Mouse (Mus musculus): Measurements from ENCODE around the gene Ehbp1. TPM values are rescaled to one million over a fixed set of nuclear protein-coding genes. Genes with fewer than 3 reads are reported as not detected.

Ehbp1 gene
- 18.8 and 20.1 TPM in 2 replicates for polyA plus RNA-seq (2015; fragmentation: Nextera tagmentation; extraction: Ambion mirVana)

DNA sequence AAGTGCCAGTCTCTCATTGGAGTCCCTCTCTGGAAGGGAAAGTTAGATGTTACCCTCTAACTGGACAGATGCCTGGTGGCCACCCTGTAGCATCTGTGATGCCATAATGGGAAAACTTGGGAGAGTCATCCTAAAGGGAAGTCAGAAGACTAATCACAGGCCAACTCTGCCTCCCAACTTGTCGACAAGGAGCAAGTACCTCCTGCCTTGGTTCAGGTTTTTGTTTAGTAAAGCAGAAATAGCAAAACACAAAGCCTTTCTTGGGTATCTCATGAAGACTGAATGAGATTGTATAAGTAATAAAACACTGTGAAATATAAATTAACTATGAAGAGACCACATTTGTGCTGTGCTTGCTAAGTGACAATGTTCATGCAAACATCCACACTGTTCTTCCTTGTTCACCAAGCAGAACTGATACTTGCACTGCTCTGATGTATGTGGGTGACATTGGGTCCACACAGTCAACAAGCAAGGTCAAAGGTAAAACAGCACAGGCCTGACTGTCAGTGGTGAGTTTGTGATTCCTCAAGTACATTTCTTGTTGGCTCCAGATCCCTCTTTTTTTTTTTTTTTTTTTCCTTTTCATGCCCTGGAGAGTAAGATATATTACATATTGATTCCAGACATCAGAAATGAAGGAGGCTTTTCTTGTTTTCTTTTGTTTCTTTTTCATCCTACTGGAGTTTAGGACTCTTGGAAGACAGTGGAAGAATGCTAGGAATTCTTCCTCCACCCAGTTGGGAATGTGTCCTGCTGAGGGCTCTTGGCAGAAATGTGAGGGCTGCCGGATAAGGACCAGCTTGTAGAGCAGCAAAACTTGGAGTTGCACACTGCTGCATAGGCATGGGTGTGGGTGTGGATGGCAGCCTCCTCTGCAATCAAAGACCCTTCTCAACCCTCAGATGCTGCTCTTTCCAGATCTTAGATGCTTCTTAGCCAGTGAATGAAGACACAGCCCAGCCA lies at the start of gene Ehbp1:
Ehbp1 (minus strand) TSS at position 51 of the 966 bp plus-strand sequence.
- H3K9ac ChIP-seq: no peak within 1 kb of the TSS
- no peak for ATAC-seq (ENCODE audit: low FRiP score, low read depth)
- H3K36me3 ChIP-seq: no peaks in the 10 kb centered on the region
- WGBS: 61% methylated on average over 2 of the region's 2 CpGs
- no peaks in the 10 kb centered on the region for H3K9me3 ChIP-seq
- no peaks in the 10 kb centered on the region for H3K27me3 ChIP-seq
- H3K4me3 ChIP-seq: no peak within 1 kb of the TSS
- no peak within 1 kb of the TSS for H3K4me2 ChIP-seq
- peaks cover 6% of the 10 kb centered on the region for H3K4me1 ChIP-seq (replicated peaks)
- H3K27ac ChIP-seq (replicated peaks): no peak within 1 kb of the TSS

DNA sequence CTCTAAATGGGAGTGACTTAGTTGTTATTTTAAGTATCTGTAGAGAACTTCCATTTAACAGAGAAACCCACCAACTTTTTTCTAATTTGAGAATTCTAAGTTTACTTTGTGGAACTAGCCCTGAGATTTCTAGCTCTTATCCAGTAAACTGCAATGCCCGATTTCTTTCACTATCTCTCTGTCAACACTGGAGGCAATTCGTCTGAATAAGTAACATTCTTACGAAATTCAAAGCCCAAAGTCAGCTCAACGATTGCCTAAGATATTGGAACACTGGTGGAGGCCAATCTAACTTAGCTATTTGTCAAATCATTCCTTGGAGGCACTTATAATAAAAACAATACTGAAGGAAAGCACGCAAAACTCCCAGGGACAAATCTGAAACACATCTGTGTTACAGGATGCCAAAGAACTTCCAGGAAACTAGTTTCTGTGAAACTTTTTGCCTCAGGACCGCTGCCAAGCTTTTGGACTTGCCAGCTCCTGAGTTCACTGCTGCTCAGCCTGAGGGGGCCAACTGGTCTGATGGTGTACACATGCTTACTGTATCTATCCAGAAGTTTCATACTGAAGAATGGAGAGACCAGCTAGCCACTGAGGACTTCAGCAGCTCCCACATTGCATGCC lies 45.5 kb upstream of the Ehbp1 start:
- Histone ChIP-seq H3K4me3 (no peak overlapping the region), H3K4me2 (no peak overlapping the region), H3K27me3 (no peaks in the 10 kb centered on the region), H3K27ac (replicated peaks) (no peak overlapping the region), H3K9ac (no peak overlapping the region), H3K4me1 (replicated peaks) (no peaks in the 10 kb centered on the region), H3K36me3 (no peaks in the 10 kb centered on the region), H3K9me3 (no peaks in the 10 kb centered on the region)
- ATAC-seq (ENCODE audit: low FRiP score, low read depth): no peak
- WGBS: 89% methylated on average over 6 of the region's 6 CpGs

DNA sequence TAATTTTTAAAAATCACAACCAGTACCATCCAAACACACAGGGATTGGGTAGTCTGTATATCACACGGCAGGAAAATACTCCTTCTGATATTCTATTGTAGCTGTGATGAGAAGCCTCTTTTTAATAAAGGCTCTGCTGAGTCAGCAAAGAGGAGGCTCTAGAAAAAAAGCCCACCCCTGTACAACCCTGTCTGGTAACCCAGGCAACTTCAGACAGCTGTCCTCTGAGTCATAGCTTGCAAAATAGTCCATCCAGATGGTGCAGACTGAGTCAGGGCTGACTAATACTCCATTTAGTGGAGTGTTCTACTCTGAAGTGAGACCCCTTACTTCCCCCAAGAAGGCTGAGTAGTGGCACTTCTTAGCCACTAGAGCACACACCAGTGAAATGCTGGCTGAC lies 41.4 kb upstream of the Ehbp1 start:
- Histone ChIP-seq H3K27ac (replicated peaks) (no peak overlapping the region), H3K9ac (no peak overlapping the region), H3K27me3 (no peaks in the 10 kb centered on the region), H3K4me1 (replicated peaks) (no peaks in the 10 kb centered on the region), H3K9me3 (no peaks in the 10 kb centered on the region), H3K36me3 (no peaks in the 10 kb centered on the region), H3K4me3 (no peak overlapping the region), H3K4me2 (no peak overlapping the region)
- no peak for ATAC-seq (ENCODE audit: low FRiP score, low read depth)
- 86% methylated on average over 1 of the region's 1 CpGs for WGBS

DNA sequence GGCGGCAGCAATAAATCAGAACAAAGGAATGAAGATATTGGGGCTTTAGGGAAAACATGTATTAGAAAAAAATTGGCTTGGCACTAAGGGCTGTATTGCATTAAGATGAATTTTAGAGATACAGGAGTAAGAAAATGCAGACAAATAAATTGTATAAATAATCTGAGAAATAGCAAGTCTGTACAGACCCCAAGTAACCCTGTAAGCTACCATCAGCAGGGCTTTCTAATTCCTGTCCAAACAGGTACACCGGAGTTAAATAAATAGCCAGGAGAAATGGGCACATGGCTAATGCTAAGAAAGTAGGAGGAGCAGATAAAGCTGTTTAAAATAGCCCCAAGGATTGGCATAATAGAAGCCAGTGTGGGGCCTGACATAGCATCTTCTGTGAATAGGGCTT lies 32.7 kb upstream of the Ehbp1 start:
- 82% methylated on average over 2 of the region's 2 CpGs for WGBS
- no peaks in the 10 kb centered on the region for H3K4me1 ChIP-seq (replicated peaks)
- H3K4me2 ChIP-seq: no peak overlapping the region
- no peaks in the 10 kb centered on the region for H3K9me3 ChIP-seq
- no peak overlapping the region for H3K4me3 ChIP-seq
- H3K27me3 ChIP-seq: no peaks in the 10 kb centered on the region
- ATAC-seq (ENCODE audit: low FRiP score, low read depth): no peak
- no peak overlapping the region for H3K27ac ChIP-seq (replicated peaks)
- no peaks in the 10 kb centered on the region for H3K36me3 ChIP-seq
- no peak overlapping the region for H3K9ac ChIP-seq

DNA sequence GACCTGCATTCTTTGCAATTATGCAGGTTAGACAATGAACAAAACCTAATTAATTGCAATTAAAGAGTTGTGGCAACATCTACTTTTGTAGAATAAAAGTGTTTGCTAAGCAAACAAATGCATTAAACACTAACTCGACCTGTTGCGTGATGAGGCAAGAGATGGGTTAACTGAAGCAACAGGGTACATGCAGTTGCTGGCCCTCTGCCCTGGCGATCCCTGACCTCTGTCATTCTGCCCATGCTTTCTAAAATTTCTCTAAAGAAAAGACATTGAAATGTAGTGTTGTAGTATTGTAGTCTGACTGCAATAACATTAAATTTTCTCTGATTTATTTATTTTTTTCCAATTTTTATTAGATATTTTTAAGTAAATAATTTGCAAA lies 31.2 kb upstream of the Ehbp1 start:
- Histone ChIP-seq H3K4me3 (no peak overlapping the region), H3K9ac (no peak overlapping the region), H3K4me1 (replicated peaks) (no peaks in the 10 kb centered on the region), H3K4me2 (no peak overlapping the region), H3K27ac (replicated peaks) (no peak overlapping the region), H3K9me3 (no peaks in the 10 kb centered on the region), H3K36me3 (no peaks in the 10 kb centered on the region), H3K27me3 (no peaks in the 10 kb centered on the region)
- WGBS: 77% methylated on average over 3 of the region's 3 CpGs
- no peak for ATAC-seq (ENCODE audit: low FRiP score, low read depth)

DNA sequence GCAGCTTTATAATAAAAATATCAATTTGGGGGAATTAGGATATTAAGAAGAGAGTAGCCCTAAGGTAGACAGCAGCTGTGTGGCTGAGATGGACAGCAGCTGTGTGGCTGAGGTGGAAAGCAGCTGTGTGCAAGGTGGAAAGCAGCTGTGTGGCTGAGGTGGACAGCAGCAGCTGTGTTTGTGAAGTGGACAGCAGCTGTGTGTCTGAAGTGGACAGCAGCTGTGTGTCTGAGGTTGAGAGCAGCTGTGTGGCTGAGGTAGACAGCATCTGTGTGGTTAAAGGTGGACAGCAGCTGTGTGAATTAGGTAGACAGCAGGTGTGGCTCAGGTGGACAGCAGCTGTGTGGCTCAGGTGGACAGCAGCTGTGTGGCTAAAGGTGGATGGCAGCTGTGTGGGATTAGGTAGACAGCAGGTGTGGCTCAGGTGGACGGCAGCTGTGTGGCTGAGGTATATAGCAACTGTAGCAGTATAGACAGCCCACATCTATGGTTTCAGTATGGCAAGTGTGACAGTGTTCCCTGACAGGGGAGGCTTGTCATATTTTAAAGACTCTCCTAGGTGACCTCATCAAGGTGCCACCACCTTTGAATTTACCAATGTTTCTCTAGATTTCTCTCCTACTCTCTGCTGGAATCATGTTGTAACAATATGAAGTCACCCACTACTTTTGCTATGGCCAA lies 30.7 kb upstream of the Ehbp1 start:
- Histone ChIP-seq H3K27ac (replicated peaks) (no peak overlapping the region), H3K27me3 (no peaks in the 10 kb centered on the region), H3K9me3 (no peaks in the 10 kb centered on the region), H3K4me1 (replicated peaks) (no peaks in the 10 kb centered on the region), H3K9ac (no peak overlapping the region), H3K4me2 (no peak overlapping the region), H3K36me3 (no peaks in the 10 kb centered on the region), H3K4me3 (no peak overlapping the region)
- 87% methylated on average over 1 of the region's 1 CpGs for WGBS
- no peak for ATAC-seq (ENCODE audit: low FRiP score, low read depth)

DNA sequence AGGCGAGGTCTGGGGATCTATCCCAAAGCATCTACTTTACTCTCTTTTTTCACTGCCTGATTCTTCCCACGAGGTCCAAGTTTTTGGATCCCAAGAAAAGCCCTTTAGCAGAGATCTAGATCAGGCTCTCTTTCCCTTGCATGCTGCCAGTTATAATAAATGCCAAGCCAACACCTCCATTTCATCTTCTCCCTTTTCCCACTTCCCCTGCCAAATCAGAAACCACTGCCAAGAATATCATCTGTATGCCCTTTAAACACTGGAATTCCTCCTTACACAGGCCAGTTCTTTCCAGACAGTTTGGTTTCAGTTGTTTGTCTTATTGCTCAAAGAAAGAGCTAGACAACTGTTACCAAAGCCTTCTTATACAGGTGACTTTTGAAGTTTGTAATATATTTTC lies 27.7 kb upstream of the Ehbp1 start:
- H3K27me3 ChIP-seq: no peaks in the 10 kb centered on the region

DNA sequence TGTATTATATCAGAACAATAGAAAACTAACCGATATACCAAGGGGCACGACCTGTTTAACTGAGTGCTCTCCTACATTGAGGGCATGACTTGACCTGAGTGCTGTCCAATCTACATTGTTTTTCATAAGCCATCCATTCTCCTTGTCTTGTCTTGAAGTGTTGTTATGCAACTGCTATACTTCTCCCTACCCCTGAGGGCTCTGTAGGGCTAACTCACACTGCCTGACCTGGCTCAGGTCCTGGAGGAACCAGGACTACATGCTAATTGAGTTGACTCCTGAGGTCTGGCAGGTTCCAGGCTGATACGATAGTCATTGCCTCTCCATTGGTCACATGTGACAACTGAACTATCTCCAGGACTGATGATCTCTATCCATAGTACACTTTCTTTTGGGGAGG lies 26.5 kb upstream of the Ehbp1 start:
- no peaks in the 10 kb centered on the region for H3K4me1 ChIP-seq (replicated peaks)
- H3K27ac ChIP-seq (replicated peaks): no peak overlapping the region
- H3K4me3 ChIP-seq: no peak overlapping the region
- H3K36me3 ChIP-seq: no peaks in the 10 kb centered on the region
- H3K9ac ChIP-seq: no peak overlapping the region
- ATAC-seq (ENCODE audit: low FRiP score, low read depth): no peak
- 89% methylated on average over 3 of the region's 3 CpGs for WGBS
- H3K27me3 ChIP-seq: no peaks in the 10 kb centered on the region
- no peaks in the 10 kb centered on the region for H3K9me3 ChIP-seq
- no peak overlapping the region for H3K4me2 ChIP-seq

More for the DNA sequence above, 27.7 kb upstream of the Ehbp1 start:
- ATAC-seq (ENCODE audit: low FRiP score, low read depth): no peak
- Histone ChIP-seq H3K9ac (no peak overlapping the region), H3K36me3 (no peaks in the 10 kb centered on the region), H3K9me3 (no peaks in the 10 kb centered on the region), H3K4me2 (no peak overlapping the region), H3K4me3 (no peak overlapping the region), H3K4me1 (replicated peaks) (no peaks in the 10 kb centered on the region), H3K27ac (replicated peaks) (no peak overlapping the region)
- 80% methylated on average over 2 of the region's 2 CpGs for WGBS

DNA sequence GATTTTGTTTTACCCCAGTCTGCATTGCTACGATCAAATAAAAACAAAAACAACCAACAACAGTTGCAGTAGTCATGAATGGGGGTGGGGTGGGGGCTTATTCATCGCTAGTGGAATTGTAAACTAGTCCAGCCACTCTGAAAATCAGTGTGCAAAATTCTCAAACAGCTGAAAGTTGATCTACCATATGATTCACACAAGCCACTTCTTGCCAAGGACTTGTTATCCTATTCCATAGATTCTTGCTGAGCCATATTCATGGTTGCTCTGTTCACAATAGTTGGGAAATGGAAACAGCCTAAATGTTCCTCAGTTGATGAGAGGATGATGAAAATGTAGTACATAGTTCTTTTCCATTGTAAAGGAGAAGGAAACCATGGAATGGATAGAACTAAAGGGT lies 24.4 kb upstream of the Ehbp1 start:
- H3K27ac ChIP-seq (replicated peaks): no peak overlapping the region
- ATAC-seq (ENCODE audit: low FRiP score, low read depth): no peak
- 88% methylated on average over 2 of the region's 2 CpGs for WGBS
- no peak overlapping the region for H3K4me2 ChIP-seq
- no peak overlapping the region for H3K4me3 ChIP-seq
- no peaks in the 10 kb centered on the region for H3K27me3 ChIP-seq
- no peak overlapping the region for H3K9ac ChIP-seq
- no peaks in the 10 kb centered on the region for H3K9me3 ChIP-seq
- H3K36me3 ChIP-seq: no peaks in the 10 kb centered on the region
- H3K4me1 ChIP-seq (replicated peaks): no peaks in the 10 kb centered on the region

DNA sequence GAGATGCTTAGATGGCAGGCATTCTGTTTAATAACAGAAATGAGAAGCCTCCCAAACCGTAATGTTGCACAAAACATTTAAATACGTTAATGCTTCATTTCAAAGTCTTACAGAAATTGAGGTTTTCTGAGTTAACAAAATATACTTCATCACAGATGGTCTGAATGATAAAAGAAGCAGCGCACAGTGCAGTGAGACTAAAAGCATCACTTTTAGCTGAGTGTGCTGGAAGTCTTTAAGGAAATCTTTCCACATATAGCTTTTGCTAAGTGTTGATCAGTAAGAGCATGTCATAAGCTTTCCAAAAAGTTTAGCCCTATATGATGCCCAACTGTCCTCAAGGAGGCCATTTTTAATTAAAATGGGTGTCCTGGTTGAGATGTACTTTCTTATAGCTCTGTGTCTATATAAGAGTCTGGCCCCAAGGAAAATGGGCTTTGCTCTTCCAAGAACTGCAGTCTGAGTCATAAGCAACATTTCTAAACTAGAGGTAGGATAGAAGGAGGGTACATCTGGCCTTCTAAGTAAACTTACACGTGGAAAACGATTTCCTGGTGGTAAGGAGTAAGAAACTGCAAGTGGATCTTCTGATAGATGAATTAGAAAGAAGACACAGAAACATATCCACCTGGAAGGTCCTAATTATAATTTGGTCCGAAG lies 12.0 kb upstream of the Ehbp1 start:
- Histone ChIP-seq H3K4me1 (replicated peaks) (peaks cover under 1% of the 10 kb centered on the region; the same call in 1 of the 2 replicates), H3K27me3 (no peaks in the 10 kb centered on the region), H3K27ac (replicated peaks) (no peak overlapping the region), H3K4me3 (no peak overlapping the region), H3K9ac (no peak overlapping the region), H3K36me3 (no peaks in the 10 kb centered on the region), H3K9me3 (no peaks in the 10 kb centered on the region), H3K4me2 (no peak overlapping the region)
- no peak for ATAC-seq (ENCODE audit: low FRiP score, low read depth)
- WGBS: 95% methylated on average over 6 of the region's 6 CpGs

DNA sequence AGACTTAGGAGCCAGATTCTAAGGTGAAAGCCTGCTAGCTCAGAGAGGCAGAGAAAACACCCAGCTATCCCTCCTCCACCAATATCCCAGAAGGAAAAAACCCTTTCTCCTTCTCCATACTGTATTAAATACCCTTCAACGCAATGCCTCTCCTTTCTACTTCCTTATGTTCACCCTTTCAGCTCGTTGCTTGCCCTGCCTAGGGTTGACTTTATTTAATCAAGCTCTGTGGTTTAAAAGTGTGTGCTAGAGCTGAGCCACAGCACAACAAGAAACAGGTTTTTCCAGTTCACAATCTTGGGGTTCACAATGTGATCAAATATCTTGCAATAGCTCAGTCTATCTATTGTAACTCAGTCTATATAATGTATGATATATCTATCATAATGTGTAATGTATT lies 7.9 kb upstream of the Ehbp1 start:
- no peak overlapping the region for H3K4me3 ChIP-seq
- no peak overlapping the region for H3K4me2 ChIP-seq
- H3K9me3 ChIP-seq: no peaks in the 10 kb centered on the region
- H3K4me1 ChIP-seq (replicated peaks): peaks cover 22% of the 10 kb centered on the region
- WGBS: 81% methylated on average over 2 of the region's 2 CpGs
- no peaks in the 10 kb centered on the region for H3K27me3 ChIP-seq
- H3K36me3 ChIP-seq: no peaks in the 10 kb centered on the region
- H3K27ac ChIP-seq (replicated peaks): no peak overlapping the region
- ATAC-seq (ENCODE audit: low FRiP score, low read depth): no peak
- H3K9ac ChIP-seq: no peak overlapping the region

DNA sequence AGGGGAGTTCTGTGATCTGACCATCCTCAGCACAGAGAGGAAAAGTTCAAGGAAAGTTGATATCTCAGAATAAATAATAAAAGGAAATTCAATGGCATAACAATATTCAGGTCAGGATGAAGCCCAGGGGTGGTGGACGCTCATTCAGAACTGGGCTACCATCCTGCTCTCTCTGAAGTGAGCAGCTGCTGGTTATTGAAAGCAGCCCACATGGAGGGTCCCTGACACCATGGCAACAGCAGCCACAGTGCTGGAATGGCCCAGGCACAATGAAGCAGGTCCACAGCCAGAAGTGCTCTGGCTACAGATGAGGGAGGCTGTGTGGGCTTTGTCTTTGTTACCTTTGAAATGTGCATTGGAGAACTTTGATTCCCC lies 6.4 kb upstream of the Ehbp1 start:
- H3K9me3 ChIP-seq: no peaks in the 10 kb centered on the region
- 0% methylated on average over 1 of the region's 1 CpGs for WGBS
- no peak overlapping the region for H3K4me2 ChIP-seq
- no peak overlapping the region for H3K4me3 ChIP-seq
- no peaks in the 10 kb centered on the region for H3K36me3 ChIP-seq
- H3K27ac ChIP-seq (replicated peaks): peak overlapping the region; percentile 70
- H3K4me1 ChIP-seq (replicated peaks): peaks cover 22% of the 10 kb centered on the region
- no peaks in the 10 kb centered on the region for H3K27me3 ChIP-seq
- ATAC-seq (ENCODE audit: low FRiP score, low read depth): peak; percentile 96
- H3K9ac ChIP-seq: no peak overlapping the region

Measured in hindbrain, embryonic 15.5 days (tissue).